Mouse (Mus musculus) sigmoid colon, adult 10 weeks (tissue): ENCODE measurements around the gene Kcne1. TPM values are rescaled to one million over a fixed set of nuclear protein-coding genes. Genes with fewer than 3 reads are reported as not detected.

ENCODE experiments used
- polyA plus RNA-seq: library from polyadenylated mRNA; stranded (reverse); fragments of 350-450 nt; fragmentation: Illumina TruSeq; extraction: RNeasy Lipid Tissue Mini Kit (QIAGEN cat#74804); gene quantifications from one replicate; pipeline ENCODE4 v1.2.3, GENCODE M21; 2014; ENCODE audit warnings: low read depth, low replicate concordance

The Kcne1 gene
- not detected for polyA plus RNA-seq

DNA sequence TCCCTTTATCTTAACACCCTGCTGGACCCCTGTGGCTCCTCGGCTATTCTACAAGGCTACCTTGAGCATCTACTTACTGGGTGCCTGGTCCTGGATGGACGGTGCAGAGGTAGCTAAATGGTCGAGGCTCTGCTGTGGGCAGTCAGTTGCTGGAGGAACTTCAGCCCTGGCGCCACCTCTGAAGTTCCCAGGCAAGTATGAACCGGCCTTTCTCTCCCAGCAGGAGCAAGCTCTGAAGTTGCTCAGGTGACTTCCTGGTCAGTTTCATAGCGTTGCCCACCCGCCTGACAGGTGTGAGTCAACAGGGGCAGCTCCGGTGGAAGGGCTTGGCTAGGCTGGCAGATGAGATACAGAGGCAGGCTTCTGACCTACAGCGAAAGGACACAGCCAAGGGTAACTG lies at the start of gene Kcne1:
Gene Kcne1, minus strand, starts transcription at position 240 of the 400 bp plus-strand sequence.

DNA sequence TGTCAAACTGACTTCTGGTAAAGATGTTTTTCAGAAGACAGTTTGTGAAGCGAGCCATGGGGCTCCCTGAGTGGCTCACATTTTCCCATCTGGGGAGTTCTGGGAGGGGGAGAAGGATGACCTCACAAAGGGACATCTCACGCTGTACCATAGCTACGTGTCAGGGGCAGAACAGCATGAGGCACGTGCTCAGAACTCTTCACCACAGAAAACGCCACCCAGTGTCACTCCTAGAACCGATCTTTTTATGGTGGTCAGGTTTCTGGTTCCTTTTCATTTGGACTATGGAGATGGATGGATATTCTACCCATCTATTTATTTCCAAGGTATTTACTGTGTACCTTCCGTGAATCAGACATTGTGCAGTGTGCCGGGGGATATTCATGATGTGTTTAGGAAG lies 37.9 kb downstream of the Kcne1 start, which contains the start of gene Fam243:
Gene Fam243, minus strand, starts transcription at position 101 of the 400 bp plus-strand sequence.

DNA sequence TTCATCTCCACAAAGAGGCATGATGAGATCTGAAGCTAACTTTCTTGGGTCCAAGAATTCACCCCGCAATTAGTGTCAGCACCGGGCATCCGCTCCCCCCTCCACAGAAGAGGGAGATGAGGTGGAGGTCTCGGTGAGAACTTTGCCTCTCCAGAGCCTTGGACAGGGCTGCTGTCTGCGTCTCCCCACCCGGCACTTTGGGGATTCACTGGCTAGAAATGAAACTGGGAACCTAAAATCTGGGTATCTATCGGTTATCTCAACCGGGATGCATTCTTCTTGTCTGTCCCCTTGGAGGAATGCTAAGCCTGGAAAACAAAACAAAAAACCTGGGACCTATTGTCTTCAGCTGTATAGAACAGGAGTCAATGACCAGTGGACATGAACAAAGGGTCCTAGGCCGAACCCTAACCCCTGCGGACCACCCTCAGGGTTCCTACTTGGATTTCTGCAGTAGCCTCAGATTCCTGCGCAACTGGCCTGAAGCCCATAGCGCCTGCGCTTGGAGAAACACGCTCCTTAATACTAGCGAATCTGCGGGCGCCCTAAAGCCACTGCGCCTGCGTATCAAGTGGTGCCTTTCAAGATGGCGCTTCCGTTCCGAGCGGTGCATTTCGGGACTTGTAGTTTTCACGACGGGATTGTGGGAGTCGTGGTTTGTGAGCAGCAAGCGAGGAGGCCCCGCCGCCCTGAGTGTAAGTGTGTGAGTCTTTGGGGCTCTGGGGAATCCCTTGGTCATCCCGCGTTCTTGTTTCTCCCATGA lies 58.4 kb downstream of the Kcne1 start, which contains the start of gene Smim11:
Gene Smim11, plus strand, starts transcription at position 638 of the 763 bp plus-strand sequence.

Other genes with a start within 250 kb of the Kcne1 start
- 2.1 TPM for gene Kcne2, start 67.1 kb downstream of the Kcne1 start, polyA plus RNA-seq
- 88.5 TPM for gene Smim11, start 58.2 kb downstream of the Kcne1 start, polyA plus RNA-seq
- not detected for gene Fam243, start 38.0 kb downstream of the Kcne1 start, polyA plus RNA-seq
- gene Rcan1, start 111.4 kb upstream of the Kcne1 start, polyA plus RNA-seq: 16.2 TPM
- 43.5 TPM for gene Clic6, start 126.3 kb upstream of the Kcne1 start, polyA plus RNA-seq